Mouse (Mus musculus) adrenal gland, postnatal 25 days (tissue): ENCODE data around the gene Lrrc51. TPM values are rescaled to one million over a fixed set of nuclear protein-coding genes. Genes with fewer than 3 reads are reported as not detected.
"Not testable (repeated sequence)": the region's sequence is repeated elsewhere in the genome, so short reads cannot be mapped to it uniquely, and the experiment has no call there.

Experiments
- DNase-seq: peaks from one replicate; pipeline ENCODE4 v3.0.0; 2021; ENCODE audit warnings: mixed read lengths
- long read RNA-seq: library from polyadenylated mRNA; stranded (forward); transcript quantifications from one replicate; pipeline ENCODE4 v2.0.0, GENCODE M21; 2021
- total RNA-seq: library from RNA; stranded (reverse); gene quantifications from 2 replicates; pipeline ENCODE4 v1.2.3, GENCODE M21; 2021

The Lrrc51 gene
- 13.3 and 17.2 TPM in 2 replicates for total RNA-seq
- long read RNA-seq, partial matches to known transcripts, result 1 of 7 reads
- long read RNA-seq, other reads (novel, unspliced or antisense), result 1 of 7 reads

GRCm38 (mm10) chr7:101933751-101934240 is at the start of gene Lrrc51, which contains the start of gene Numa1:
TSS of gene Lrrc51 (minus strand) at chr7:101933895.
TSS of gene Numa1 (plus strand) at chr7:101934111.
- peak; percentile 94 for DNase-seq

GRCm38 (mm10) chr7:101982735-101983134 is 49.0 kb upstream of the Lrrc51 start:
- no peak for DNase-seq

GRCm38 (mm10) chr7:101974505-101974904 is 40.8 kb upstream of the Lrrc51 start:
- peak; percentile 41 for DNase-seq

DNA sequence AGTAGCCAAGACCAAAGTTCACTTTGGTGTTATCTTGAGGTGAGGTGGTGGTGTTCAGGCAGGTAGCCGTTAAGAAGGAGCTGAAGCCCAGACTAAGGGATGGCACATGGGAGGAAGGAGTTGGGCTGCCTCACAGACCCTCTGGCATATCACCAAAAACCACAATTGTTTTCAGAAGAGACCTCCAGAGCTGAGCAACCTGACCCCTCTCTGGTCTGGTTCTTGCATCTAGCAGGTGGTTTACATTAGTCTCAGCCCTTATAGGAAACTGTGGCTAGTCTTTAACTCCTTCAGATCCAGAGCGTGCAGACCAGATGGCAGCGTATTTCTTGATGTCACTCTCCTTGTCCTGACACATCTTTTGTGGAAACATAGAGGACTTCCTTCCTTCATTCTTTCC is 40.0 kb upstream of the Lrrc51 start:
- no peak for DNase-seq

- no peak for DNase-seq
Measured at GRCm38 (mm10) chr7:101971721-101972120, 38.0 kb upstream of the Lrrc51 start.

- peak; percentile 70 for DNase-seq
Measured at GRCm38 (mm10) chr7:101970821-101971461, 37.2 kb upstream of the Lrrc51 start.

DNA sequence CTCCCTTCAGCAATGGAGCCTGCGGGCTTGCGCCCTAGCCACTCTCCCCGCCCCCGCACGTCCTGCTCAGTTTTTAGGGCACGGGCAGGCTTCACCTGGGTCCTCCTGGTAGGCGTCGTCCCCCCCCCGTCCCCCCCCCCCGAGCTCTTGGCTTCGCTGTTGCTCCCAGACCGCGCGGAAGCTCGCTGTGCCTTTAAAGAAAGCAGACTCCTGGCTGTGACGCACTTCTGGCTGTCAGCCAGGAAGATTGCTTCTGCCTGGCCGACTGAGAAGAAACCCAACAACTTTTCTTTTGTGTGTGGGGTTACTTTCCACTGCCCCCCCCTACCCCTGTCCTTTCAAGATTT is 36.7 kb upstream of the Lrrc51 start:
- peak; percentile 90 for DNase-seq

DNA sequence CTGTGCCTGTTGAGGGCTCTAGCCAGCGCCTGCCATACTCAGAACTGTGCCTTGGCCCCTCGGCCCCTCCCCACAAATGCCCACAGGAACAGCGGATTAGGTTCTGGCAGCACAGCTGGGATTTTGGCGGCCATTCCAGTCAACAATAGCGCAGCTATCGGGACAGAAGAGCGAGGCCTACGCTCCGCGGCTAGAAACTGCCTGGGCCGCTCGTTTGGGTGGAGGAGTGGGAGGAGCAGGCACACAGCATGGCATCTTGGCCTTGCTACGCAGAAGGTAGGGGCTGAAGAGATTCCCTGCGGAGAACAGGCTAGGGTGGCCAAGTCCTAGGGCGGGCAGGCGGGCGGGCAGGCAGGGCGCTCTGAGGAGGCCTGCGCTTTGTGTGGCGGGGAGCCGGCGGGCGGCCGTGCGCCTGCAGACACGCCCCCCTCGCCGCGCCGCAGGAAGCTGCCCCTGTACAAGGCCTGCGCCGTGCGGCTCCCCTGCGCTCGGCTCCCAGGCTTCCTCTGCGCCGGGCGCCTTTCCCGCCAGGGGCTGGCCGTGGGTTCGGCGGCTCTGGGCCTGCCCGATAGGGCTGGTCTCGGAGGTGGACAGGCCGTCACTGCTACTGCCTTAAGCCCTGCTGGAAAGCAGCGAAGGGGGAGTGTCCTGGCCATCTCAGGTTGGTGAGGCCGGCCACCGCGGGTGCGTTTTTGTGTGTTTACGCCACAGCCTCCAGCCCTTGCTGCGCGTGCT is 36.2 kb upstream of the Lrrc51 start:
- DNase-seq, result peak; percentile 88

DNA sequence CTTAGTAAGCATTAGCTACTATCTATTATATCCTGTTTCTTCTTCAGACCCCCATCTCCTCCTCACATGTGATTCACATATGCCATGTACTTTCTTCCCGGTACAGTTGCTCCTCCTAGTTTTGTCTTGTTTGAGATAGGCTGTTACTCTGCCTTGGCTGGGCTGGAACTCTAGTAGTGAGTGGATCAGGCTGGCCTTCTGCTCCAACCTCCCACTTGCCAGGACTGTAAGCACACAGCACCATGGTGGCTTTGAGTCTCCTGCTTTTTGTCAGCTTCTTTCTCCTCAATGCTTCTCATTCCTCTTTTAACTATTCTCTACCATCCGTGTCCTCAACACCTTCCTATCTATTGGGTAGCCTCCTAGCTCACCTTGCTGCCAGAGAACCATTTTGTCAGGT is 35.1 kb upstream of the Lrrc51 start:
- DNase-seq, result no peak

- DNase-seq, result no peak
Measured at GRCm38 (mm10) chr7:101967256-101967655, 33.6 kb upstream of the Lrrc51 start.

DNA sequence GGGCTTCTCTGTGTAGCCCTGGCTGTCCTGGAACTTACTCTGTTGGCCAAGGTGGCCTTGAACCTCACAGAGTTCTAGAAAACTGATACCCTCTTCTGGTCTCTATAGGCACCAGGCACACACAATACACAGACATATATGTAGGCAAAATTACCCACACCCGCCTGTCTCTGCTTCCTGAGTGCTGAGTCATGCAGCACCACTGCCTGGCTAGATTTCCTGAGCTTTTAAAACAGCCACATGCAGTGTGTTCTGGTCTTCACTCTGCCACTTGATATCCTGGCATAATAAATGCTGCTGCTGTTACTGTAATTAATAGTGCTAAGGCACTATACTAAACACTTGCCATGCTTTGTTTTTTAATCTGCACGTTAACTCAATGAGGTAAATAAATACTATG is 31.9 kb upstream of the Lrrc51 start:
- DNase-seq, result no peak

DNA sequence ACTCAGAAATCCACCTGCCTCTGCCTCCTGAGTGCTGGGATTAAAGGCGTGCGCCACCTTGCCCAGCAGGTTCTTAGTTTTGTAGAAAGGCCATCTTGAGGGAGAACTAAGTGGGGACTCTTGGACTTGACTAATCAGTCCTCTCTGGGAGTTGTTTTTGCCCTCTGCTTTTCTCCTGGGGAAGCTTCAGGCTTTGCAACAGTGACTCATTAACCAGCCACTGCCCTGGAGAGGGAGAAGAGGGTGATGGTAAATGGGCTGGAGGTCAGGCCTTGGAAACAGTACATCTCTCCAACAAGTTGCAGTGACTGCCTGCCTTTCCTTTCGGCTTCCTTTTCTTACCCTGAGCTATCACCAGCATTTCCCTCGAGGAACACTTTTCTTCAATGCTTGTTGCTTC is 30.9 kb upstream of the Lrrc51 start:
- peak; percentile 25 for DNase-seq

- DNase-seq, result no peak
Measured at GRCm38 (mm10) chr7:101963621-101964020, 29.9 kb upstream of the Lrrc51 start.

DNA sequence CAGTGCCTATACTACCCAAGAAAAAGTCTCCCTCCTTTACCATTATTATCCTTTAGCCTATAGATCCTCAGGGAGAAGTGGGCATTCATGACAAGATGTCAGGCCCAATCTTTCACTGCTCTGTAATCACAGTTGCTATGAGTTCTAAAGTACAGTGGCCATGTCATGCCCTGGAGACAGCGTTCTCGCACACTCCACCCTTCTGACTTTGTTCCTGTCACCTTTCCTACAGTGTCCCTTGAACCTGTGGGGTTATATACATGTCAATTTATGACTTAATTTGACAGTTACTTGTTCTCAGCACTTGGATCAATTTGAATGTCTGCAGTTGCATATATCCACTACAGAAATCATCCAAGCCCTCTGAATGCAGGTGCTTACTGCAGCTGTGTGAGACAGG is 29.1 kb upstream of the Lrrc51 start:
- no peak for DNase-seq

- no peak for DNase-seq
Measured at GRCm38 (mm10) chr7:101956911-101957310, 23.2 kb upstream of the Lrrc51 start.

DNA sequence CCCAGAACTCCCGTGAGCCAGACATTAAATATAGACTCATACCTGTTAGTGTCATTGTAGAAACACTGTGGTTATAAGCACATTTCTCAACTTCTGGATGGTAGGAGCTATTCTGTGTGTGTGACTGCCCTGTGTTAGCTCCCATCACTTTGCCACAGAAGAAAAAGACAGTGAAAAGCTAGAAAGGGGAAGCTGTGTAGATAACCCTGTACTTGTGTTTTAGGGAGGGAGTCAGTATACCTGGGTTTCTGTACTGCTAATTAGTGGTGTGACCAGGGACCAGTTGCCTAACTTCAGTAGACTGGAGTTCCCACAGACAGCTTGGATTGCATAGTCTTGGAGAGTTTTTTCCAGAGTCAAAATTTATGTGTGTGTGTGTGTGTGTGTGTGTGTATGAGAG is 22.8 kb upstream of the Lrrc51 start:
- no peak for DNase-seq

DNA sequence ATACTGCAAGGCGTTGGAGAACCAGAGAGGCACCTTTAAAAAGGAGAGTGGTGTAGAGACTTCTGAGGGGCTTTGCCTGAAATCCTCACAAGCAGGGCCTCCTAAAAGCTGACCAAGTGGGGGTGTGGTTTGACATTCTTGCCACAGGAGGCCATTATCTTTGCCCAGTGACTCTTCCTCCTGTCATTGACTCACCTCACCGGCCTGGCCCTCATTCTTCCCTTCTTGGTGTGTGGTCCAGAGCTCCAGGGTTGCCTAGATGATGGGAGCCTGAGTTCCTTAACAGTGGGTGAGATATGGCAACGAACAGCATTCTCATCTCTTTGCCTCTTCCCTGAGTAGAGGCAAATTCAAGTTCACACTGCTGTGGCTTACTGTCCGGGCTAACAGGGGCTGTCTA is 22.2 kb upstream of the Lrrc51 start:
- no peak for DNase-seq

DNA sequence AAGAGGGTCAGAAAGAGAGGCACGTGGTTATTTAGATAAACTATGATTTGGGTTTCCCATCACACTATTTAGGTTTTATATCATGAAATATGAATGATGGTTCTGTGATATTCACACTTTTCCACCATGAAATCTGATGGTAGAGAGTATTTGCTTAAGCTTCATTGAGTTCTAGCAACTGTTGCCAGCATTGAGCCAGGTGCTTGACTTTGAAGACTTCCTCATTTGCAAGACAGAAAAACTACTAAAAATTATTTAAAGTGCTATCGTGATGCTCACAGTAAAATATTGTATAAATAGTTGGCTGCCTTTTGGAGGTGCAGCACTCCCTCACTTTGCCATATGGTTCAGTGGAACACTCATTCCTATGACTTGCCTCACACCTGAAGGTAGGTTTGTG is 21.6 kb upstream of the Lrrc51 start:
- DNase-seq, result no peak

DNA sequence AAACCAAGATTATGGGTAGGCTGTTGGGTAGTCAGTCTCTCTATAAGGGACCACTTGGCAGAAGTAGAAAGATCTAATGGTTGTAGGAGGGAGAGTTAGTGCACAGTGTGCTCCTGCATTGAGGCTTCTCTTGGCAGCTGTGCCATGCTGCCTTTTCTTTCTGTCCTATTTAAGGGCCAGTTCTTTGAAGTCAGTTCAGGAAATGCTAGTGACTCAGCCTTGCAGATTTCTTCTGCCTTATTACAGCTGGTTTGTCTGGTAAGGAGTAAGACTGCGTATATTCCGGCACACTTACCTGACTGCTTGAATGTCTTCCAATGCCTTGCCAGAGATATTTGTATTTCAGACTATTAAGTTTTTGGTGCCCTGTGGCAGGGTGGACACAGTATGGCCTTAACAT is 20.5 kb upstream of the Lrrc51 start:
- DNase-seq, result no peak

DNA sequence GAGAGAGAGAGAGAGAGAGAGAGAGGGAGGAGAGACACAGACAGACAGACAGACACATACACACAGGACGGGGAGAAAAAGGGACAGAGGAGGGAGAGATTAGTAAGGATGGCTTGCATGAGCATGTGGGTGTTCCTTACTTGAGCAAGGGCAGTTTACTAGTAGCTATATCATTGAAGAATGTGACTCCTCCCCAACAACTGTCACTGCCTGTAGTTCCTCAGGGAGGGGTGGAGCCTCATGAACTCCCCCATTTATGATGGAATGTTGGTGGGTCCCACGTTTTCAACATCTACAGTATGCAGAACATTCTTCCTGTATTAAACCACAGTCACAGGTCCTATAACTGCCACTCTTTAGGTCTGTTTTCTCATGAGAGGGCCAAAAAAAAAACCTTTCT is 18.4 kb upstream of the Lrrc51 start:
- DNase-seq, result no peak

DNA sequence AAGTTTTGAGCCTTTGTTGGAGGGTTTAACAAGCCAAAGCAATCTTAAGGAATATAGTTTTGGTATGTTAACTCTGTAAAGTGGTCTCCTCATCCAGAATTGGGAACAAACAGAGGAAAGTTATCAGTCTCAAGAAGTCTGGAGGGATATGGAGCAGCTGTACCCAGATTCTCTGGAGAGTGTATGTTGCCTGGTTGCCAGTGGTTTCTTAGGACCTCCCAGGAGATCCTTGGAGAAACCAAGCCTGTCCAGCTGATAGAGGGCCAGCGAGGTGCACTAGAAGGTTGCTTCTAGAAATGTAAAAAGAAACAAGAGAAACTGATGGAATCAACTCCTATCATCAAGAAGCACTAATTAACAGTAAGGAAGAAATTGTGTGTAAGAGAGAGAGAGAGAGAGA is 18.0 kb upstream of the Lrrc51 start:
- no peak for DNase-seq

DNA sequence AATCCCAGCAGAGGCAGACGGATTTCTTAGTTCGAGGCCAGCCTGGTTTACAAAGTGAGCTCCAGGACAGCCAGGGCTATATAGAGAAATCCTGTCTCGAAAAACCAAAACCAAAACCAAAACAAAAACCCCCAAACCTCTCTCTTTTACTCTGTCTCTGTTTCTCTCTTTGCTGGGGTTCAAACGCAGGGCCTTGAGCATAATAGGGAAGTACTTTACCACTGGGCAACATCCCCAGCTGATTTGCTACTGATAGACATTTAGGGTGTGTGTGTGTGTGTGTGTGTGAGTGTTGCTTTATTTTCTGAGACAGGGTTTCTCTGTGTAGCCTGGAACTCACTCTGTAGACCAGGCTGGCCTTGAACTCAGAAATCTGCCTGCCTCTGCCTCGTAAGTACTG is 15.3 kb upstream of the Lrrc51 start:
- DNase-seq, result not testable (repeated sequence)

GRCm38 (mm10) chr7:101939758-101940157 is 6.1 kb upstream of the Lrrc51 start:
- DNase-seq, result no peak

- DNase-seq, result no peak
Measured at GRCm38 (mm10) chr7:101938348-101938747, 4.7 kb upstream of the Lrrc51 start.
